In genomic region chr11:95592691-95593090, GRCm38 (mm10) we compare ENCODE assay signal across 27 mouse cellular contexts. TPM values are rescaled to one million over a fixed set of nuclear protein-coding genes. Genes with fewer than 3 reads are reported as not detected.
DNase-seq lines count a peak whose midpoint lies in the region; ATAC-seq and TF ChIP-seq lines count a peak whose summit lies in the region.
"Had no signal": no experiment of that assay in that cellular context is flagged by ENCODE, and none has a peak within 500 bp of the region (broad histone marks: within the 10 kb centered on the region; RNA-seq: fewer than 3 reads in every experiment).

No protein-coding gene starts in this region.

- H3K4me2 ChIP-seq in heart, embryonic 12.5 days: no peak overlapping the region
- H3K4me2 ChIP-seq in lung, postnatal 0 days (replicated peaks; ENCODE audit: low read depth, low read length): no peak overlapping the region
- no peak overlapping the region for H3K4me2 ChIP-seq in forebrain, postnatal 0 days (ENCODE audit: low read depth)
- H3K4me2 ChIP-seq: forebrain, embryonic 13.5 days; heart, embryonic 11.5 days; heart, embryonic 15.5 days; hindbrain, embryonic 15.5 days had no signal

- peaks cover 29% of the 10 kb centered on the region for H3K4me1 ChIP-seq in heart, embryonic 12.5 days (replicated peaks)
- H3K4me1 ChIP-seq in lung, postnatal 0 days (ENCODE audit: insufficient read depth, low read depth, low read length): 0 out of 2 replicates have a peak, but pooled peaks cover 4% of the 10 kb centered on the region
- peaks cover 56% of the 10 kb centered on the region for H3K4me1 ChIP-seq in embryonic facial prominence, embryonic 10.5 days
- peaks cover 59% of the 10 kb centered on the region for H3K4me1 ChIP-seq in limb, embryonic 10.5 days
- peaks cover 6% of the 10 kb centered on the region; the same call in 1 of the 2 replicates for H3K4me1 ChIP-seq in forebrain, postnatal 0 days (ENCODE audit: insufficient read depth)

- no peak overlapping the region for H3K27ac ChIP-seq in heart, embryonic 12.5 days (ENCODE audit: poor library complexity, severe bottlenecking)
- no peak overlapping the region for H3K27ac ChIP-seq in lung, postnatal 0 days (ENCODE audit: low read length)
- no peak overlapping the region; the same call in 1 of the 2 replicates for H3K27ac ChIP-seq in embryonic facial prominence, embryonic 10.5 days (replicated peaks)
- no peak overlapping the region for H3K27ac ChIP-seq in limb, embryonic 10.5 days
- H3K27ac ChIP-seq in forebrain, postnatal 0 days (ENCODE audit: low read depth, low read length): no peak overlapping the region
- H3K27ac ChIP-seq: forebrain, embryonic 10.5 days; forebrain, embryonic 13.5 days; heart, embryonic 15.5 days; hindbrain, embryonic 15.5 days had no signal

- H3K4me3 ChIP-seq in heart, embryonic 12.5 days: no peak overlapping the region
- H3K4me3 ChIP-seq in lung, postnatal 0 days (ENCODE audit: low read depth, low read length): no peak overlapping the region
- no peak overlapping the region for H3K4me3 ChIP-seq in embryonic facial prominence, embryonic 10.5 days
- no peak overlapping the region for H3K4me3 ChIP-seq in limb, embryonic 10.5 days
- no peak overlapping the region for H3K4me3 ChIP-seq in forebrain, postnatal 0 days (ENCODE audit: low read depth, low read length)
- H3K4me3 ChIP-seq: forebrain, embryonic 10.5 days; forebrain, embryonic 13.5 days; heart, embryonic 15.5 days; hindbrain, embryonic 15.5 days had no signal

- no peak for TF ChIP-seq EP300 in lung, postnatal 0 days (IDR thresholded peaks at IDR 0.05)

- H3K27me3 ChIP-seq in heart, embryonic 12.5 days (replicated peaks): peaks cover 96% of the 10 kb centered on the region
- no peaks in the 10 kb centered on the region for H3K27me3 ChIP-seq in lung, postnatal 0 days (replicated peaks; ENCODE audit: insufficient read depth, low read length)
- peaks cover 100% of the 10 kb centered on the region for H3K27me3 ChIP-seq in embryonic facial prominence, embryonic 10.5 days (replicated peaks; ENCODE audit: low read depth, poor library complexity, severe bottlenecking)
- peaks cover 95% of the 10 kb centered on the region for H3K27me3 ChIP-seq in limb, embryonic 10.5 days (ENCODE audit: low read depth, poor library complexity, severe bottlenecking)
- peaks cover 6% of the 10 kb centered on the region for H3K27me3 ChIP-seq in forebrain, postnatal 0 days (ENCODE audit: insufficient read depth, low read length)

- peak; percentile 80 for DNase-seq in heart, adult 11 months
- peak; percentile 34 for DNase-seq in lung, postnatal 0 days (ENCODE audit: low spot score)
- no peak for DNase-seq in lung, postnatal 10 days
- peak; percentile 6 for DNase-seq in embryonic facial prominence, embryonic 10.5 days (ENCODE audit: low spot score)
- DNase-seq in limb, embryonic 10.5 days (ENCODE audit: low spot score): peak; percentile 26
- DNase-seq in forebrain, postnatal 0 days: no peak
- DNase-seq: adrenal gland, adult 2 months; adrenal gland, postnatal 14 days; B cell, adult 2 months; cerebellum, adult 11 months; cerebellum, adult 2 months; cerebellum, adult 9-11 months; cerebellum, postnatal 25 days; gastrocnemius, postnatal 25 days; heart, postnatal 10 days; heart, postnatal 36 days had no signal

- no peak for ATAC-seq in heart, embryonic 12.5 days (ENCODE audit: insufficient number of reproducible peaks, low FRiP score)
- peak; percentile 23; the same call in 1 of the 2 replicates for ATAC-seq in lung, postnatal 0 days
- no peak for ATAC-seq in forebrain, postnatal 0 days
- ATAC-seq: forebrain, embryonic 13.5 days; forebrain, embryonic 16.5 days had no signal

- no peaks in the 10 kb centered on the region for H3K9me3 ChIP-seq in heart, embryonic 12.5 days (replicated peaks)
- H3K9me3 ChIP-seq in lung, postnatal 0 days (ENCODE audit: low read length): no peaks in the 10 kb centered on the region
- H3K9me3 ChIP-seq in embryonic facial prominence, embryonic 10.5 days: no peaks in the 10 kb centered on the region
- H3K9me3 ChIP-seq in limb, embryonic 10.5 days (replicated peaks): no peaks in the 10 kb centered on the region
- H3K9me3 ChIP-seq in forebrain, postnatal 0 days (ENCODE audit: low read length): no peaks in the 10 kb centered on the region
- H3K9me3 ChIP-seq: forebrain, embryonic 10.5 days; forebrain, embryonic 13.5 days; G1E; heart, embryonic 15.5 days; hindbrain, embryonic 15.5 days had no signal

- no peak overlapping the region for H3K9ac ChIP-seq in heart, embryonic 12.5 days
- H3K9ac ChIP-seq in lung, postnatal 0 days (replicated peaks; ENCODE audit: low read depth): no peak overlapping the region
- H3K9ac ChIP-seq in forebrain, postnatal 0 days: no peak overlapping the region
- H3K9ac ChIP-seq: forebrain, embryonic 13.5 days; heart, embryonic 15.5 days; hindbrain, embryonic 15.5 days had no signal

- no peaks in the 10 kb centered on the region for H3K36me3 ChIP-seq in heart, embryonic 12.5 days
- H3K36me3 ChIP-seq in lung, postnatal 0 days (ENCODE audit: insufficient read depth, low read length): no peaks in the 10 kb centered on the region
- H3K36me3 ChIP-seq in embryonic facial prominence, embryonic 10.5 days (replicated peaks): no peaks in the 10 kb centered on the region
- no peaks in the 10 kb centered on the region for H3K36me3 ChIP-seq in limb, embryonic 10.5 days
- H3K36me3 ChIP-seq in forebrain, postnatal 0 days (ENCODE audit: insufficient read depth): no peaks in the 10 kb centered on the region
- H3K36me3 ChIP-seq: forebrain, embryonic 10.5 days; G1E; heart, embryonic 15.5 days; hindbrain, embryonic 15.5 days had no signal

- WGBS in heart, embryonic 12.5 days: 94% methylated on average over 1 of the region's 1 CpGs
- WGBS in lung, postnatal 0 days: 47% methylated on average over 1 of the region's 1 CpGs
- 91% methylated on average over 1 of the region's 1 CpGs for WGBS in embryonic facial prominence, embryonic 10.5 days
- 86% methylated on average over 1 of the region's 1 CpGs for WGBS in limb, embryonic 10.5 days
- WGBS in forebrain, postnatal 0 days: 83% methylated on average over 1 of the region's 1 CpGs

- TF ChIP-seq CTCF in lung, postnatal 0 days (IDR thresholded peaks at IDR 0.05): no peak
- no peak for TF ChIP-seq CTCF in forebrain, postnatal 0 days (IDR thresholded peaks at IDR 0.05; ENCODE audit: low read depth)

RNA-seq across cellular contexts. Expression of gene Ngfr, which starts 5.2 kb away (rescaled TPM):
- 3.9 and 5.0 TPM in 2 replicates for polyA plus RNA-seq in heart, embryonic 12.5 days (2016; fragmentation: Nextera tagmentation; extraction: Ambion mirVana)
- 0.43 and 0.50 TPM in 2 replicates for polyA plus RNA-seq in lung, postnatal 0 days (2015; fragmentation: Nextera tagmentation; extraction: Ambion mirVana)
- polyA plus RNA-seq in embryonic facial prominence, embryonic 10.5 days (2016; fragmentation: Nextera tagmentation; extraction: Ambion mirVana): 21.7 and 23.5 TPM in 2 replicates
- 9.7 and 16.3 TPM in 2 replicates for polyA plus RNA-seq in limb, embryonic 10.5 days (2016; fragmentation: Nextera tagmentation; extraction: Ambion mirVana)
- total RNA-seq in forebrain, postnatal 0 days (2014; rRNA removed): 5.8 and 8.2 TPM in 2 replicates
- polyA plus RNA-seq in forebrain, postnatal 0 days (2015; fragmentation: Nextera tagmentation; extraction: Ambion mirVana): 4.5 and 6.0 TPM in 2 replicates
- total RNA-seq: CH12.LX; common myeloid progenitor, adult 5-6 weeks; granulocyte monocyte progenitor cell, adult 5-6 weeks had no signal
- polyA plus RNA-seq: G1E had no signal

Comparison
In these comparisons a context has a peak if more than half of its experiments do, and no peak if none do; other contexts are left out.
1. DNase-seq: peak in heart, adult 11 months (single experiment), lung, postnatal 0 days (single experiment), embryonic facial prominence, embryonic 10.5 days (single experiment) and limb, embryonic 10.5 days (single experiment); none in lung, postnatal 10 days (single experiment) and forebrain, postnatal 0 days (single experiment).